Mouse (Mus musculus) neural tube, embryonic 11.5 days (tissue): ENCODE results near the gene Krtap4-16. TPM values are rescaled to one million over a fixed set of nuclear protein-coding genes. Genes with fewer than 3 reads are reported as not detected.
"Not testable (repeated sequence)": the region's sequence is repeated elsewhere in the genome, so short reads cannot be mapped to it uniquely, and the experiment has no call there.

Source experiments
- ATAC-seq: fragments of 200-750 bp; cut with Nextera tagmentation; 2 replicates; pipeline ENCODE4 v1.8.0; 2017; ENCODE audit warnings: moderate number of reproducible peaks, mild to moderate bottlenecking, moderate TSS enrichment, moderate library complexity; ENCODE audit not compliant: insufficient read depth, low FRiP score, low TSS enrichment
- DNase-seq: peaks from one replicate; pipeline ENCODE4 v3.0.0-alpha.2; 2015; ENCODE audit warnings: low spot score
- H3K27ac ChIP-seq: fragments of 300-500 bp; sonication (generic); 2 replicates; pipeline ENCODE4 v1.5.1; 2014; ENCODE audit warnings: low read depth, mild to moderate bottlenecking, low read length
- H3K27me3 ChIP-seq: fragments of 300-500 bp; sonication (generic); 2 replicates; pipeline ENCODE4 v1.6.1; 2014; ENCODE audit warnings: mild to moderate bottlenecking, low read length, mixed read lengths; ENCODE audit not compliant: control insufficient read depth, insufficient read depth
- H3K36me3 ChIP-seq: fragments of 300-500 bp; sonication (generic); 2 replicates; pipeline ENCODE4 v1.6.1; 2014; ENCODE audit warnings: mild to moderate bottlenecking, low read length, moderate library complexity, mixed read lengths; ENCODE audit not compliant: control insufficient read depth, insufficient read depth
- H3K4me1 ChIP-seq: fragments of 300-500 bp; sonication (generic); 2 replicates; pipeline ENCODE4 v1.6.1; 2014; ENCODE audit warnings: low read length, mixed read lengths; ENCODE audit not compliant: control insufficient read depth, insufficient read depth
- H3K4me2 ChIP-seq: fragments of 300-500 bp; sonication (generic); 2 replicates; pipeline ENCODE4 v1.6.1; 2014; ENCODE audit warnings: low read depth, mild to moderate bottlenecking, moderate library complexity
- H3K4me3 ChIP-seq: fragments of 300-500 bp; sonication (generic); 2 replicates; pipeline ENCODE4 v1.5.1; 2014; ENCODE audit warnings: low read depth, low read length
- H3K9ac ChIP-seq: fragments of 300-500 bp; sonication (generic); 2 replicates; pipeline ENCODE4 v1.6.1; 2014; ENCODE audit warnings: mild to moderate bottlenecking, low read length
- H3K9me3 ChIP-seq: fragments of 300-500 bp; sonication (generic); 2 replicates; pipeline ENCODE4 v1.6.1; 2016; ENCODE audit warnings: low read length; ENCODE audit not compliant: control insufficient read depth
- WGBS: fragments of 180-500 bp; shearing (Covaris S2); extraction: QIAGEN DNeasy Blood & Tissue Kit; methylation state at CpG from one replicate; pipeline ENCODE4 v1.1.7; 2014; 5-methylcytosine and 5-hydroxymethylcytosine counted together
- polyA plus RNA-seq: library from polyadenylated mRNA; unstranded; fragments of >200 nt; fragmentation: Nextera tagmentation; extraction: Ambion mirVana; gene quantifications from 2 replicates; pipeline ENCODE4 v1.2.1, GENCODE M21; 2014

Krtap4-16 gene
- polyA plus RNA-seq = not detected in 2 replicates

DNA sequence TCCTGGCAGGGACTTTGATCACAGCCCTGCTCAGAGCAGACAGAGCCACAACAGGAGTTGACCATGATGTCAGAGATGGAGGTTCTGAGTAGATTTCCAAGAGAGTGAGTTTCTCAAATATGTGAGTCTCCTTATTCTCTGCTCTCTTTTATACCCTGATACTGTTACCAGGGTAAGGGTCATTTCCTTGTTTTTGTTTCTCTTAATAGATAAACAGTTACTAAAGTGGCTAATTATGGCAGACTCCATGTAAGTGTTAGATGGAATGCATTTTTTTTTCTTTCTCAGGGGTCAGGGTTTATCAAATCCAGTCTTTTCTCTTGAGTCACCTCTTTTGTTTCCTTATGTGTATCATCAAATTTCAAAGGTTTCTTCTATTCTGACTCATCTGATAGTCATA lies at the start of gene Krtap4-16:
Gene Krtap4-16, minus strand, starts transcription at position 101 of the 400 bp plus-strand sequence.
- no peaks in the 10 kb centered on the region for H3K9me3 ChIP-seq
- DNase-seq = no peak
- no peak within 1 kb of the TSS for H3K27ac ChIP-seq
- no peaks in the 10 kb centered on the region for H3K4me1 ChIP-seq
- no peak for ATAC-seq
- no peak within 1 kb of the TSS for H3K4me3 ChIP-seq
- H3K36me3 ChIP-seq = no peaks in the 10 kb centered on the region
- H3K9ac ChIP-seq = no peak within 1 kb of the TSS
- H3K27me3 ChIP-seq = no peaks in the 10 kb centered on the region
- H3K4me2 ChIP-seq = no peak within 1 kb of the TSS

GRCm38 (mm10) chr11:99878887-99879286 lies 27.5 kb upstream of the Krtap4-16 start, which contains the start of gene Gm11567:
Gene Gm11567, plus strand, starts transcription at chr11:99879187.
- H3K9ac ChIP-seq, DNase-seq, H3K9me3 ChIP-seq, H3K36me3 ChIP-seq, H3K4me3 ChIP-seq, ATAC-seq, H3K27ac ChIP-seq, H3K4me2 ChIP-seq, H3K4me1 ChIP-seq, H3K27me3 ChIP-seq: not testable (repeated sequence)
- WGBS = 59% methylated on average over 1 of the region's 1 CpGs

DNA sequence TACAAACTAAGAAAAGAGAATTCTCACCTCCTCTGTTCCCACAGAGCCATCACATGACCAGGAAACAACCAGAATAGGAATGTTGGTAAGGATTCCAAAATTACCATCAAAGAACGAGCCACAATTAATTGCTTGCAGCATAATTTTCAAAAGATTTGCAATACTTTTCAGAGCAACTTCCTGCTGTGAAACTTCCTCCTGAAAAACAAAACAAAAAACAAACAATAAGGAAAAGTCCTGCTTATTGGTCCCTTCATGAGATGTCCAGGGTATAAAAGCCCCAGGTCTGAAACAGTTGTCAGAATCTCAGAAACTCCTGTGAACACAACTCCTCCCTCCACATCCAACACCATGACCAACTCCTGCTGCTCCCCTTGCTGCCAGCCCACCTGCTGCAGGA lies 21.7 kb upstream of the Krtap4-16 start, which contains the start of gene Krtap9-1:
Gene Krtap9-1, plus strand, starts transcription at position 301 of the 400 bp plus-strand sequence.
- H3K4me1 ChIP-seq, DNase-seq, H3K27me3 ChIP-seq, ATAC-seq, H3K9ac ChIP-seq, H3K4me2 ChIP-seq, H3K9me3 ChIP-seq, H3K36me3 ChIP-seq, H3K4me3 ChIP-seq, H3K27ac ChIP-seq: not testable (repeated sequence)
- 78% methylated on average over 1 of the region's 1 CpGs for WGBS

- not testable (repeated sequence) for H3K4me3 ChIP-seq, ATAC-seq, H3K36me3 ChIP-seq, H3K9ac ChIP-seq, H3K27me3 ChIP-seq, H3K4me2 ChIP-seq, DNase-seq, H3K4me1 ChIP-seq, H3K9me3 ChIP-seq, H3K27ac ChIP-seq
- 73% methylated on average over 1 of the region's 1 CpGs for WGBS
Measured at GRCm38 (mm10) chr11:99864176-99864575, 12.8 kb upstream of the Krtap4-16 start, which contains the start of gene Gm11559. Gene Gm11559, plus strand, starts transcription at chr11:99864476.

DNA sequence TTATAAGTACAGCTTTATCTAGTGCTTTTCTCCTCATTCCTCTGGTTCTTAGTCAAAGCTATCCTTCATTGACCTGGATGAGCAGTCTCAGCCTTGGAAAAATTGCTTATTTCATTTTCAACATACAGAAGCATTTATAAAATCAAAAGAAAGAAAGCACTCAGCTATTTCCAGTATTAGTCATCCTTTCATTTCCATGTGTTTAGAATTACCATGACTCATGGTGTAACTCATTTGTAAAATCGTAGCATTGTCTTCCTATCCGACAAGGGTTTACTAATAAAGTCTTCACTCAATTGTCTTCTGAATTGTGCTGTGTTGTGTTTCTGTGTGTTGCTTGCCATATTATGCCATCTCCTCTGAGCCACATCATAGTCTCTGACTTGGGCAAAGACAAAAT lies 7.4 kb upstream of the Krtap4-16 start:
- Histone ChIP-seq H3K9me3 (no peaks in the 10 kb centered on the region), H3K27ac (no peak overlapping the region), H3K4me1 (no peaks in the 10 kb centered on the region), H3K9ac (no peak overlapping the region), H3K4me3 (no peak overlapping the region), H3K36me3 (no peaks in the 10 kb centered on the region), H3K27me3 (no peaks in the 10 kb centered on the region), H3K4me2 (no peak overlapping the region)
- ATAC-seq = no peak
- no peak for DNase-seq
- WGBS = 88% methylated on average over 2 of the region's 2 CpGs

DNA sequence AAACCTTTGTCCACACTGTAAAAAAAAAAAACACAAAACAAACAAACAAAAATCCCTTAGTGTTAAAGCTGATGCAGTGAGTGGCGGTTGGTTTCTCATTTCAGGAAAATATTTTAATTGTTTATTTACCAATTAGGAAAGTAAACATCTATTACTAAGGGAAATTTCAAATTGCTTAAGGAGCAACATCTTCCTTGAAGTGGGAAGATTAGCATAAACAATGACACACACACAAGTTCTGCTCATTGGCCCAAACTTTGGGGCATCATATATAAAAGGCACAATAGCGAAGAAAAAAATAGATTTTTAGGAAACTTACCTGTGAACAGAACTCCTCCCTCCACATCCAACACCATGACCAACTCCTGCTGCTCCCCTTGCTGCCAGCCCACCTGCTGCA lies 6.2 kb upstream of the Krtap4-16 start, which contains the start of gene Gm11568:
Gene Gm11568, plus strand, starts transcription at position 301 of the 400 bp plus-strand sequence.
- no peak within 1 kb of the TSS for H3K4me2 ChIP-seq
- H3K4me3 ChIP-seq = no peak within 1 kb of the TSS
- H3K27ac ChIP-seq = no peak within 1 kb of the TSS
- DNase-seq = no peak
- ATAC-seq = no peak
- no peaks in the 10 kb centered on the region for H3K27me3 ChIP-seq
- H3K4me1 ChIP-seq = no peaks in the 10 kb centered on the region
- H3K36me3 ChIP-seq = no peaks in the 10 kb centered on the region
- H3K9me3 ChIP-seq = no peaks in the 10 kb centered on the region
- H3K9ac ChIP-seq = no peak within 1 kb of the TSS
- WGBS = 92% methylated on average over 2 of the region's 2 CpGs

- Histone ChIP-seq H3K27me3 (no peaks in the 10 kb centered on the region), H3K27ac (no peak overlapping the region), H3K4me1 (no peaks in the 10 kb centered on the region), H3K9ac (no peak overlapping the region), H3K36me3 (no peaks in the 10 kb centered on the region), H3K4me3 (no peak overlapping the region), H3K4me2 (no peak overlapping the region), H3K9me3 (no peaks in the 10 kb centered on the region)
- DNase-seq (peak; percentile 30), ATAC-seq (no peak)
- 69% methylated on average over 3 of the region's 3 CpGs for WGBS
Measured at GRCm38 (mm10) chr11:99854121-99854520, 2.7 kb upstream of the Krtap4-16 start.

DNA sequence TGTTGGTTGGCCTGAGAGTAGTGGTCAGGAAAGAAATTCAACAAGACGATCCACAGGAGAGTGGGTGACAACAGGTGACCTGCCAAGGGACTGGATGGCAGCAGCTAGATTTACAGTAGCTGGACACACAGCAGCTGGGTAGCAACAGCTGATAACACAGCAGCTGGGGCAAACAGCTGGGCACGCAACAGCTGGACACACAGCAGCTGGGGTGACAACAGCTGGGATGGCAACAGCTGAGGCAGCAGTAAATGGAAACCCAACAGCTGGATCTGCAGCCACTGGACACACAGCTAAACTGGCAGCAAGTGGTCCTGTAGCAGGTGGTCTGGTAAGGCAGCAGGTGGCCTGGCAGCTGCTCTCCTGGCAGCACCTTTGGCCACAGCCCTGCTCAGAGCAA lies 4.7 kb downstream of the Krtap4-16 start:
- Histone ChIP-seq H3K9me3 (no peaks in the 10 kb centered on the region), H3K4me1 (no peaks in the 10 kb centered on the region), H3K27me3 (no peaks in the 10 kb centered on the region), H3K4me2 (no peak overlapping the region), H3K27ac (no peak overlapping the region), H3K9ac (no peak overlapping the region), H3K4me3 (no peak overlapping the region), H3K36me3 (no peaks in the 10 kb centered on the region)
- DNase-seq (no peak), ATAC-seq (no peak)
- WGBS = 90% methylated on average over 2 of the region's 2 CpGs

DNA sequence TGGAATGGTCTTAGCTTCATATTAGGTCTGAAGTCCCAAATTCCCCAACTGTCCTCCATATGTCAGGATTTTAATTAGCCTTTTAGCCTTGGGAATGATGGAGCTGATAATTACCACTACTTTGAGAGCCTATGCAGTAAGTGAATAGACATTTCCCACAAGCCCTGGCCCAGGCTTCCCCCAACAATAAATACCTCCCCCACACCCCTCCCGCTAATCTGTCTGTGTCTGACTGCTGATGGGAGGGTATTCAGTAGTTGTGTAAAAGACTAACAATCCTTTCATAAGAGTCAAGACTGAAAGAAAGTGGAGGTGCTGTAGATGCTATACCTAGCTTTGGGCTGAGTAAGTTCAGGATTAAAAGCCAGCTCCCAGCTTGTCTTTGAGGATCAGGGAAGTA lies 9.2 kb downstream of the Krtap4-16 start:
- WGBS = 61% methylated on average over 1 of the region's 1 CpGs
- H3K4me1 ChIP-seq = no peaks in the 10 kb centered on the region
- no peaks in the 10 kb centered on the region for H3K27me3 ChIP-seq
- H3K9ac ChIP-seq = no peak overlapping the region
- H3K36me3 ChIP-seq = no peaks in the 10 kb centered on the region
- ATAC-seq (no peak), DNase-seq (no peak)
- H3K4me2 ChIP-seq = no peak overlapping the region
- no peak overlapping the region for H3K4me3 ChIP-seq
- no peaks in the 10 kb centered on the region for H3K9me3 ChIP-seq
- H3K27ac ChIP-seq = no peak overlapping the region
